Mouse (Mus musculus): ENCODE results near the gene Smpd4.

DNA sequence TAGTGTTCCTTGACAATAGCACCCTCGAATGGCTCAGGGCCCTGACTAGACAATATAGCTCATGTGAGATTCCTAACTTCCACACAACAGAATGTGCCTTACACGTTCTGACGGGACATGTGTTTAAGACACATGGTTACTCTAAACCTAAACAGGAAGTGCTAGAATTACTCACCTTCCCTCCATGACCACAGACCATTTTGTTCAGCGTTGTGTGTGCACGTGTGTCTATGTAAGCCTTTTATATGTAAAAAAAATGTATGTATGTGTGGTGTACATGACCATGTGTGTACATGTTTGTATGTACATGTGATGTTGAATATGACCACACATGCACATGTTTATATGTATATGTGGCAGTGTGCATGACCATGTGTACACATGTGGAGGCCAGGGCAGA is 2.9 kb upstream of the Smpd4 start:
- no peak for TF ChIP-seq GATA1 (IDR thresholded peaks at IDR 0.05; ENCODE audit: borderline replicate concordance, low read length)
- no peak; the same call in 1 of the 2 replicates for TF ChIP-seq FLI1 (IDR thresholded peaks at IDR 0.05; ENCODE audit: low read length)

Measured in megakaryocyte, embryonic 14.5 days (primary cell).